ENCODE assay signal across 13 mouse cellular contexts in the genomic region with DNA sequence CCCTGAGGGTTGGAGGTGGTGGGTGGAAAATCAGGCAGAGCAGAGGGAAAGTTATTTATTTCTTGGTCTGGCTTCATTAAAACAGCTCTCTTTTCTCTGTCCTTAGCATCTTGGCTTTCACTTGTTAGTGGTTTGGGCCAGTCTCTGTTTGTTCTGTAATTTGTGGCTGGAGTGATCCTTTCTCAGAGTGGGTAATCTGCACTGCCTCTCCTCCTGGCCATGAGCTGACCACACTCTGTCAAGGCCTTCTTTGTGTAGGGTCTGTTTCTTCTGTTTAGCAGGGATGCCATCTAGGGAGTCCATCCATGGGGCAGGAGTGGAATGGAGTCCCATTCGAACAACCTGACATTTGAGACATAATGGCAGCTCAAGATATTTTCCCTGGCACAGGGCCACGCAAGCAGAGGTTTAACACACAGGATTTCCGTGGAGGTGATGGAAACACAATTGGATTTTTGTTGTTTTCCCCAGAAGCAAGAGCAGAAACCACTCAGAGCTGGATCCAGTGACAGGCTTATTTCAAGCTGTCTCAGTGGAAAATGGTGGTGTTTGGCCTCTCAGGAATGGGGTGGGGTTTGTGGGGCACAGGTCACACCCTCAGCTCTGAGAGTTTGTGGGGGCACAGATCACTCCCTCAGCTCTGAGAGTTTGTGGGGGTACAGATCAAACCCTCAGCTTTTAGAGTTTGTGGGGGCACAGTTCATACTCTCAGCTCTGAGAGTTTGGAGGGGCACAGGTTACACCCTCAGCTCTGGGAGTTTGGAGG.
DNase-seq lines count a peak whose midpoint lies in the region; ATAC-seq and TF ChIP-seq lines count a peak whose summit lies in the region.
"Had no signal": no experiment of that assay in that cellular context is flagged by ENCODE, and none has a peak within 500 bp of the region (broad histone marks: within the 10 kb centered on the region; RNA-seq: fewer than 3 reads in every experiment).

No protein-coding gene starts in this region.

- H3K4me1 ChIP-seq in heart, embryonic 12.5 days (replicated peaks) = peaks cover 18% of the 10 kb centered on the region
- H3K4me1 ChIP-seq in heart, adult 2 months (ENCODE audit: control insufficient read depth, insufficient read depth, low read length) = peaks cover 4% of the 10 kb centered on the region
- H3K4me1 ChIP-seq in limb, embryonic 11.5 days (ENCODE audit: control insufficient read depth, insufficient read depth, low read length) = 0 out of 2 replicates have a peak, but pooled peaks cover 4% of the 10 kb centered on the region
- H3K4me1 ChIP-seq in limb, embryonic 10.5 days = 0 out of 2 replicates have a peak, but pooled peaks cover 4% of the 10 kb centered on the region
- H3K4me1 ChIP-seq: neural tube, embryonic 12.5 days had no signal

- no peaks in the 10 kb centered on the region for H3K79me2 ChIP-seq in heart, adult 2 months (replicated peaks; ENCODE audit: control insufficient read depth, insufficient read depth, low read length)

- DNase-seq in heart, adult 2 months = no peak
- DNase-seq in limb, embryonic 11.5 days (ENCODE audit: low spot score) = no peak
- no peak for DNase-seq in limb, embryonic 10.5 days (ENCODE audit: low spot score)
- peak; percentile 88 for DNase-seq in fibroblast of lung, adult 2 months (ENCODE audit: low read depth)
- no peak for DNase-seq in adrenal gland, adult 18-20 months (ENCODE audit: low spot score in 2 of 2)
- no peak for DNase-seq in T-cell, adult 2 months (ENCODE audit: low spot score)
- DNase-seq: cerebellum, adult 11 months; liver had no signal

- no peaks in the 10 kb centered on the region for H3K9me3 ChIP-seq in heart, embryonic 12.5 days (replicated peaks)
- no peaks in the 10 kb centered on the region for H3K9me3 ChIP-seq in limb, embryonic 11.5 days (ENCODE audit: control insufficient read depth, low read length)
- H3K9me3 ChIP-seq in limb, embryonic 10.5 days (replicated peaks) = no peaks in the 10 kb centered on the region
- H3K9me3 ChIP-seq: hindbrain, embryonic 12.5 days; neural tube, embryonic 12.5 days had no signal

- no peaks in the 10 kb centered on the region for H3K27me3 ChIP-seq in heart, embryonic 12.5 days (replicated peaks)
- H3K27me3 ChIP-seq in heart, adult 2 months (ENCODE audit: control insufficient read depth, insufficient read depth, low read length) = no peaks in the 10 kb centered on the region
- H3K27me3 ChIP-seq in limb, embryonic 11.5 days (ENCODE audit: control insufficient read depth, insufficient read depth, low read length) = no peaks in the 10 kb centered on the region
- H3K27me3 ChIP-seq in limb, embryonic 10.5 days (ENCODE audit: low read depth, poor library complexity, severe bottlenecking) = no peaks in the 10 kb centered on the region
- H3K27me3 ChIP-seq: hindbrain, embryonic 12.5 days; neural tube, embryonic 12.5 days had no signal

- TF ChIP-seq POLR2A in heart, adult 2 months (IDR thresholded peaks at IDR 0.05; ENCODE audit: insufficient read depth, low read depth, low read length) = no peak

- H3K4me2 ChIP-seq in heart, embryonic 12.5 days = no peak overlapping the region
- H3K4me2 ChIP-seq in limb, embryonic 11.5 days (ENCODE audit: low read depth, severe bottlenecking) = no peak overlapping the region
- H3K4me2 ChIP-seq: hindbrain, embryonic 12.5 days; neural tube, embryonic 12.5 days had no signal

- no peak overlapping the region for H3K4me3 ChIP-seq in heart, embryonic 12.5 days
- H3K4me3 ChIP-seq in heart, adult 2 months = no peak overlapping the region
- H3K4me3 ChIP-seq in limb, embryonic 11.5 days (ENCODE audit: low read depth, low read length) = no peak overlapping the region
- H3K4me3 ChIP-seq in limb, embryonic 10.5 days = no peak overlapping the region
- H3K4me3 ChIP-seq: hindbrain, embryonic 12.5 days; neural tube, embryonic 12.5 days had no signal

- H3K36me3 ChIP-seq in heart, embryonic 12.5 days = no peaks in the 10 kb centered on the region
- no peaks in the 10 kb centered on the region; the same call in 1 of the 2 replicates for H3K36me3 ChIP-seq in heart, adult 2 months (ENCODE audit: control insufficient read depth, insufficient read depth, low read length)
- no peaks in the 10 kb centered on the region for H3K36me3 ChIP-seq in limb, embryonic 11.5 days (ENCODE audit: control insufficient read depth, insufficient read depth, low read length)
- H3K36me3 ChIP-seq in limb, embryonic 10.5 days = no peaks in the 10 kb centered on the region
- H3K36me3 ChIP-seq: hindbrain, embryonic 12.5 days; neural tube, embryonic 12.5 days had no signal

- intact Hi-C loops in heart, adult 2 months (cut with DNase I) = no loop called here

- 0 out of 2 replicates have a peak, but pooled peaks have one; percentile 45 for ATAC-seq in heart, embryonic 12.5 days (ENCODE audit: insufficient number of reproducible peaks, low FRiP score)
- no peak for ATAC-seq in limb, embryonic 11.5 days (ENCODE audit: insufficient number of reproducible peaks, low FRiP score, low TSS enrichment, low read depth)
- ATAC-seq: inflammation-experienced regulatory T-cells, adult 6 months; liver, postnatal 0 days had no signal

- 56% methylated on average over 3 of the region's 3 CpGs for WGBS in heart, embryonic 12.5 days
- 37% methylated on average over 3 of the region's 3 CpGs for WGBS in heart, adult 2 months
- WGBS in limb, embryonic 11.5 days = 75% methylated on average over 3 of the region's 3 CpGs
- WGBS in limb, embryonic 10.5 days = 86% methylated on average over 3 of the region's 3 CpGs

- TF ChIP-seq EP300 in heart, adult 2 months (IDR thresholded peaks at IDR 0.05; ENCODE audit: insufficient read depth, low read depth, low read length) = no peak

- H3K27ac ChIP-seq in heart, embryonic 12.5 days (ENCODE audit: poor library complexity, severe bottlenecking) = peak overlapping the region; percentile 37; the same call in 1 of the 2 replicates
- H3K27ac ChIP-seq in heart, adult 2 months = no peak overlapping the region
- 0 out of 2 replicates have a peak overlapping the region, but pooled peaks have one; percentile 14 for H3K27ac ChIP-seq in limb, embryonic 11.5 days (replicated peaks; ENCODE audit: low read depth, low read length)
- H3K27ac ChIP-seq in limb, embryonic 10.5 days = no peak overlapping the region
- H3K27ac ChIP-seq: neural tube, embryonic 12.5 days had no signal

- no peak overlapping the region for H3K9ac ChIP-seq in heart, embryonic 12.5 days
- no peak overlapping the region for H3K9ac ChIP-seq in heart, adult 2 months (ENCODE audit: low read depth, low read length)
- H3K9ac ChIP-seq in limb, embryonic 11.5 days (ENCODE audit: low read length) = no peak overlapping the region
- H3K9ac ChIP-seq: hindbrain, embryonic 12.5 days; liver, postnatal 0 days; neural tube, embryonic 12.5 days had no signal

- TF ChIP-seq CTCF in heart, adult 2 months (IDR thresholded peaks at IDR 0.05) = no peak

Comparison
In these comparisons a context has a peak if more than half of its experiments do, and no peak if none do; other contexts are left out.
1. H3K27ac ChIP-seq: peak in heart, embryonic 12.5 days (single experiment) and limb, embryonic 11.5 days (single experiment); none in heart, adult 2 months (single experiment) and limb, embryonic 10.5 days (single experiment).